Mouse (Mus musculus): ENCODE results near the gene Ypel4.

GRCm38 (mm10) chr2:84756245-84756644, 22.4 kb downstream of the Ypel4 start:
- TF ChIP-seq GATA1 (IDR thresholded peaks at IDR 0.05; ENCODE audit: borderline replicate concordance, low read length): no peak
- TF ChIP-seq FLI1 (IDR thresholded peaks at IDR 0.05; ENCODE audit: low read length): no peak
